Mouse (Mus musculus) kidney, postnatal 36 days (tissue): ENCODE results near the gene Dennd6b.
A peak's percentile ranks its signal among the peaks of the same experiment; 100 is the strongest.

Experiments used
- DNase-seq, 2 experiments: peaks; one replicate each; pipeline ENCODE4 v3.0.0; 2021 to 2022; ENCODE audit warnings: mixed read lengths in 2 of 2

Dennd6b gene

DNA sequence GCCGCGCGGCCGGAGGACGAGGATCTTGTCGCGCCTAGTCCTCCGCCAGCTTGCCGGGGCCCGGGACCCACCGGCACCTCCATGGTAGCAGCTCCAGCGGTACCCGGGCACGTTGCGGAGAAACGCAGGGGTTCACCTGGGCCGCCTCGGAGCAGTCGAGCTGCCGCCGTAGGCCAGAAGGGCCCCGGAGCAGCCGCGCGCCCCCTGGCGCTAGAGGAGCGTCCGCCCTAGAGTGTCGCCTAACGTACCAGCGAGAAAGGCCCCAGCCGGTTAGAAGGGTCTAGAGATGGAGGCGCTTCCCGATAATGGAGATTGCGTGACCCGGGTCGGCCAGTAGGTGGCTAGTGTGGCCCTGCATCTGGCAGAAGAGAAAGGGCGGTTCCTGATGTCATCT, at the start of gene Dennd6b:
Dennd6b (minus strand) TSS at position 184 of the 394 bp plus-strand sequence.
- peak; percentile 97 to 98 for DNase-seq

DNA sequence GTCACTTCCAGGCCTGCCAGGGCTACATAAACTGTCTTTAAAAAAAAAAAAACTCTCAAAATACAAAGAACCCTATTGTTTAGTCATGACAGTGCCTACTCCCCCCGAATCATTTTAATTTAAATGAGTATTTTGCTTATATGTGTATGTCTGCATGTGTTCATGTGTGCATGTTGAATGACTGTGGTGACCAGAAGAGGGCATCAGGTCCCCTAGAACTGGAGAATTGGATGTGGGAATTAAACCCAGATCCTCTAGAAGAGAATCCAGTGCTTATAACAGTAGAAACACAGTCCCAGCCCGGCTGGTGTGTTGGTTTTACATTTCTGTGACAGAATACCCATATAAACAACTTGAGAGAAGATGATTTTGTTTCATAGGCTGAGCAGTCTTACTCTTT, 44.7 kb upstream of the Dennd6b start:
- DNase-seq: peak; percentile 13 to 32

DNA sequence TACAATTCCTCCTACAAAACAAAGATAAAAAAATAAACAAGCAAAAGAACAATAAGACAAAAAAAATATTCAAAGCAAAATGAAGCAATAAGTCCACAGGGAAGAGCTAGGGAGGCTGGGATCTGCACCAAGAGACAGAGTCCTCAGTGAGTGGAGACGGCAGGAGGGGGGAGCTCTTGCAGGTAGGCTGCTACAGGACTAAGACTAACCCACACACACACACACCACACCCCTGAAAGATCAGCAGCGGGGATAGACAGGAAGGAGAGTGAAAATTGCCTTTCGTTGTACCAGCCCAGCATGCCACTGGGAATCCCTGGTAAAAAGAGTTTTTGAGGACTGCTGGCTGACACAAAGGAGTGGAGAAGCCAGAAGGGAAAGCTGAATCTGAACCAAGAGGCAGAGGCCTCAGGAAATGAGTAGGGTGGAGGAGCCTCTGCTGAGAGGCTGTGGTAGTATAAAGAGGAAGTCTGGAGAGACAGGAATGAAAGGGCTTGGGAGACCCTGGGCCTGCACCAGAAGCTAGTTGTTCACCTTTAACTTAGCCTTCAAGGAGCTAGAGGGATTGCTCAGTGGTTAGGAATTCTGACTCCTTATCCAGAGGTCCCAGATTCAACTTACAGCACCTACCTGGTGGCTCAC, 43.6 kb upstream of the Dennd6b start:
- DNase-seq: no peak

- DNase-seq: no peak
Observed at GRCm38 (mm10) chr15:89234052-89234451, 37.8 kb upstream of the Dennd6b start.

DNA sequence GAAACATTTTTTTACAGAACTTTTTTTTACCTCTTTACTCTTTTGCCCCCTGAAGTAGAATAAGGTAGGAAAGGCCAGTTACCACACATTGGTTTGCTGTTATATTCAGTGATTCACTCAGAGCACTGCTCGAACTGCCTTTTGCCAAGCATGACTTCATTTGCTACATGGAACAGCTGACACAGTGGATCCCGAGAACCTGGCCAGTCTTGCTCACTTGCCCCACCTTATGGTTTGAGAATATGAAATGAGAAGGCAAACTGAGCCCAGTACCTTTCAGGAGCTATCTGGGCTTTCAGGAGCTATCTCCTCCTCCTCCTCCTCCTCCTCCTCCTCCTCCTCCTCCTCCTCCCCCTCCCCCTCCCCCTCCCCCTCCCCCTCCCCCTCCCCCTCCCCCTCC, 37.3 kb upstream of the Dennd6b start:
- peak; percentile 43 to 49 for DNase-seq

DNA sequence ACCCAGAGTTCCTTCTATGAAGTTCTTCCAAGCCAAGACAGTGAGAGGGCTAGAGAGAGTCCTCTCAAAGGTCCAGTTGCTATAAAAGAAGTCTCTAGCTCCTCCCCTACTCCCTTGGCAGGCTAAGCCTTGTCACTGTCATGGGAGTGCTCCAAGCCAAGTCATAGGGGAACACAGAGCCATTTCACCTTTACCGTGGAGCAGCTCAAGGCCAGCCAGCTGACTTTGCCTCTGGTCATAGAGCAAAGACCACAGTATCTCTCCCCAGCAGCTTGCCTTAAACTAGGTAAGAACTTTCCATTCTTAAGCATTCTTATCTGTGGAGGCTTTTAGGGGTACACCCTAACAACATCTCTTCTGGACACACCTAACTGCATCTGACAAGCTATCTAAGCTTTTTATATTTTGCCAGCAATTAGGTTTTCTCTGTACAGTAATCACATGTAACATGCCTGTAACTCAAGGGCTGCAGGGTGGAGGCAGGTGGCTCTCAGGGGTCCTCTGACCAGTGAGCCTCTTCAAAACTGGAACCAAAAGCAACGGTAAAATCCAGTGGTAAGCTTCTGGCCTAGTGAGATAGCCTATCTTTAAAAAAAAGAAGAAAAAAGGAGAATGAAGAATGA, 19.4 kb upstream of the Dennd6b start:
- peak; percentile 37 to 42 for DNase-seq

DNA sequence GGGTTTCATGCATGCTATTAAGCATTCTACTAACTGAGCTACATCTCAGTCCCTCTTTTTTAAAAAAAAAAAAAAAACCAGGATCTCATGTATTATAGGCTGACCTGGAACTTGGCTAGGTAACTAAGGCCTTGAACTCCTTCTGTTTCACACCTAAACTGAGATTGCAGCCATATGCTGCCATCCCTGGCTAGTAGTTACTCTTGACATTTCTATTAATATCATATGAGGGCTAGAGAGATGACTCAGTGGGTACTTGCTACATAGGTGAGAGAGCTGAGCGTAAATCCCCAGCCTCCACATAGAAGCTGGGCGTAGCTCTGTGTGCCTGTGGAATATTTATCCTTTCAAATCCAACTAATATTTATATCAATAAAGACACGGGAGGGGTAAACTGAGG, 18.7 kb upstream of the Dennd6b start:
- DNase-seq: no peak

DNA sequence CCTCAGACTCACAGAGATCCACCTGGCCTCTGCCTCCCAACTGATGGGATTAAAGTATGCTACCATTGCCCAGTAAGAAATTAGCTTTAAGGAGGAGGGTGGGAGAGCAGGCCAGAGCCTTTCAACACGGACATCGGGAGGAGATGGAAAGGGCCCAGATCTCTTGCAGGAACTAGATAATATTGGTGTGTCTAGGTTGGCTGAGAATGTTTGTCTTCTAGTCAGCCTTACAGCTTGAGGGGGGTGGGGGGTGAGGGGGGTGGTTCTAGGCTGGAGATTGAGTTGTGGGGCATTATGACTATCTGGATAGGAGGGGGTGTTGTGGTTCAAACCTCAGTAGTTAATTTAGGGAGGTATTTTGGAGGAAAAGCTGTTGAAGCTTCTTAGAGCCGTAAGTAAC, 17.2 kb upstream of the Dennd6b start:
- no peak for DNase-seq

- DNase-seq: no peak
Observed at GRCm38 (mm10) chr15:89212495-89212894, 16.2 kb upstream of the Dennd6b start.

DNA sequence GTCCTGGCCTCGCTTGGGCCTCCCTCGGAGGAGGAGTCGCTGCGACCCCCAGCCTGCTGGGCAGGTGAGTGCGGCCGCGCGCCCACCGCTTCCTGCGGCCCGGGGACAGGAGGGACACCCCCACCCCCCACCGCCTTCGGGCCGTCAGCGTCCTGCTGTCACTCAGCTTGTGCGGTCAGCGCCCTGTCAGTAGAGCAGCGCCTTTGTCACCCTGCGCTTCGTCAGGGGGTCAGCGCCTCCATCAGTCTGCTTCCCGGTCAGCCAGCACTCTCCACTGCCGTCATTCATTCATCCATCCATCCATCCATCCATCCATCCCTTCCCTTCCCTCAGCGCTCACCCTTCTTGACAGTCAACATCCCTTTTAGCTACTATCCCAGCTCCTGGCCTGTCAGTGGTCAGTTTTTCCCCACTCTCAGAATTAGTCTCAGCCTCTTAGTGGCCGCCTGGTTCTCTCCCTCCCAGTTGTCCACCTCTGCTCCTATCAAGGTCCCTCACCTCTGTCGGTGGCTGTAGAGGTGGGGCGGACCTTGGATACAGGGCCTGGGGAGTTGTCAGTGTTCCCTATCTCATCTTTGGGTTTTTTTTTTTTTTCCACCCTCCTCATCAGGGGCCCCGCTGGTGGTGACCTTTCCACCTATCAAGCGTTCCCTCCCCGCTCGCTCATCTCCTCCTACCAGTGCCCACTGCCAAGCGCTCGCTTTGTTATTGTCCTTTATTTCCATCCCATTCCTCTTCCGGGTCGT, 15.6 kb upstream of the Dennd6b start:
- DNase-seq: peak; percentile 13 to 49

- peak; percentile 81 to 92 for DNase-seq
Observed at GRCm38 (mm10) chr15:89210915-89211715, 14.8 kb upstream of the Dennd6b start, which contains the start of gene Ppp6r2. Gene Ppp6r2 (plus strand): TSS chr15:89211553.

- peak; percentile 88 to 96 for DNase-seq
Observed at GRCm38 (mm10) chr15:89209886-89210761, 13.8 kb upstream of the Dennd6b start.

GRCm38 (mm10) chr15:89207457-89207856, 11.2 kb upstream of the Dennd6b start:
- no peak for DNase-seq

GRCm38 (mm10) chr15:89197056-89197455, 760 bp upstream of the Dennd6b start:
- DNase-seq: no peak

DNA sequence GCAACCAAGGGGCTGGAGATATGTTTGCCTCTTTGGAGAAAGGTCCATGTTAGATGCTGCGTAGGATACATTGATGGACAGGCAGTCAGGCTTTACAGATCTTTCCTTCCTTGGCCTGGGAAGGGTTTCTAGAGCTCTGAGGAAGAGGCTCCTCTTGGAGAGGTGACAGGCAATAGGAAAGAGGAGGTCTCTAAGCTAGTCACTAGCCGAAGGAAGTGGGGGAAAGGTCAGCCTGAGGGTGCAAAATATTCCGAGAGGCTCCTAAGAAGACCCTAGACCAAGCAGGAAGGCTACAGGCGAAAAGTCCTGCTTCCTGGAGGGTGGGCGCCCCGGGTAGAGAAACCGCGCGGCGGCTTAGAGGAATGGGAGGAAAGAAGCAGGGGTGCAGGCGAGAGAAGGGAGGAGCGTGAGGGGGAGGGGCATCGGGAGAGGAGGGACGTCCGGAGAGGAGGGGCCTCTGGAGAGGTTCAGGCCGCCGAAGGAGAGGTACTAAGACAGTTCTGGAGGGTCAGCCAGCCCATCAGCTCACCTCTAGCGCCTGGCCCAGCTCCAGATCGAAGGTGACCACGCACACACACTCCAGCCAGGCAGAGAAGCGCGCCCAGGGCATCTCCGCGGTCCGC, 495 bp downstream of the Dennd6b start:
- DNase-seq: peak; percentile 95 to 97

- peak in 1 of 2 experiments; percentile 22 for DNase-seq
Observed at GRCm38 (mm10) chr15:89195261-89195681, 1.0 kb downstream of the Dennd6b start.

DNA sequence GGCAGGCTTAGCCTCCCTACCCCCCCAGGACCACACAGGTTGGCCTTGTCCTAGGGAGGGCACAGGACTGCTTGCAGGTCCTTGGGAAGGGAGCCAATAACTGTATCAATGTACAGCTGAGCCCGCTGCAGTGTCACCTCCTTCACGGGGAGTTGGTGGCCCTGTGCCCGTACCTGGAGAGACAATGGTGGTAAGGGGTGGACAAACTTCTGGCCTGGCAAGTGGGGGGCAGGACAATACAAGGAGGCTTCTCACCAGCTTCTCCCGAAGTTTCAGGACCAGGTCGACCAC, 11.4 kb downstream of the Dennd6b start:
- no peak for DNase-seq

GRCm38 (mm10) chr15:89184141-89184936, 12.0 kb downstream of the Dennd6b start:
- DNase-seq: no peak

DNA sequence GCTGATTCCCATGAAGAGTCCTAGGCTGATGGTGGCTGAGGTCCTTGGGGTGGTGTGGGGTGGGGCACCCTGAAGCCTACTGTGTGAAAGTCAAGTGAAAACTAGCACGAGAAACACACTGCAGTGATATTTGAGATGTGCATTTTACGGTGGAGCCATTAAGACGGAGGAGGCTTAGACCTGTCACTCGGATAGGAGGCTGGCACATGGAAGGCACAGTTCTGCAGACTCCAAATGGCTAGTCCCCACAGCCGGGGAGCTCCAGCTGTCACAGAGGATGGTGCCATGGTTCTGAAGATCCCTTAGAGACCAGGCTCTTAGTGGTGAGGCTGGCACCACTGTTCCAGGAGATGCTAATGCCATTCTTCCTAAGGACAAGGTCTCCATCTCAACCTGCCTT, 13.5 kb downstream of the Dennd6b start:
- no peak for DNase-seq

GRCm38 (mm10) chr15:89182328-89182741, 14.0 kb downstream of the Dennd6b start:
- peak; percentile 53 to 61 for DNase-seq
